Mouse (Mus musculus) heart, adult 18-20 months (tissue): ENCODE data around the gene Spdya. TPM values are rescaled to one million over a fixed set of nuclear protein-coding genes. Genes with fewer than 3 reads are reported as not detected.
"Not testable (repeated sequence)": the region's sequence is repeated elsewhere in the genome, so short reads cannot be mapped to it uniquely, and the experiment has no call there.

Experiments used
- DNase-seq, 2 experiments: peaks; one replicate each; pipeline ENCODE4 v3.0.0; 2021 to 2022; ENCODE audit warnings: mixed read lengths in 1 of 2
- long read RNA-seq, 2 experiments: library from polyadenylated mRNA; stranded (forward); transcript quantifications; one replicate each; pipeline ENCODE4 v2.0.0; 2021
- total RNA-seq, 2 experiments: library from RNA; stranded (reverse); gene quantifications; 2 replicates each; pipeline ENCODE4 v1.2.3; 2021

Spdya gene
- total RNA-seq: under 1 TPM in 1 of 2 experiments, not detected in 1; 0.18 TPM
- long read RNA-seq, experiment 1: 0 reads
- long read RNA-seq, experiment 2: 0 reads

- peak; percentile 84 to 90 for DNase-seq
Measured at GRCm38 (mm10) chr17:71551757-71552451, at the start of gene Spdya. Gene Spdya (plus strand): TSS chr17:71552061.

GRCm38 (mm10) chr17:71506832-71507231, 45.0 kb upstream of the Spdya start:
- no peak for DNase-seq

- DNase-seq: no peak
Measured at GRCm38 (mm10) chr17:71510297-71510696, 41.6 kb upstream of the Spdya start.

GRCm38 (mm10) chr17:71526302-71526708, 25.6 kb upstream of the Spdya start:
- no peak for DNase-seq

GRCm38 (mm10) chr17:71526711-71527564, 24.9 kb upstream of the Spdya start, which contains the start of gene Ndc80:
Gene Ndc80 (minus strand): TSS chr17:71526857.
- peak; percentile 93 to 97 for DNase-seq

GRCm38 (mm10) chr17:71528042-71528441, 23.8 kb upstream of the Spdya start:
- DNase-seq: no peak

GRCm38 (mm10) chr17:71535595-71535994, 16.3 kb upstream of the Spdya start:
- not testable (repeated sequence) for DNase-seq

- DNase-seq: no peak
Measured at GRCm38 (mm10) chr17:71537164-71537563, 14.7 kb upstream of the Spdya start.

- DNase-seq: peak in 1 of 2 experiments; percentile 51
Measured at GRCm38 (mm10) chr17:71548586-71548985, 3.3 kb upstream of the Spdya start.

- DNase-seq: no peak
Measured at GRCm38 (mm10) chr17:71551350-71551749, 511 bp upstream of the Spdya start.

GRCm38 (mm10) chr17:71552901-71553300, 1.0 kb downstream of the Spdya start:
- peak in 1 of 2 experiments; percentile 33 for DNase-seq

- peak in 1 of 2 experiments; percentile 54 for DNase-seq
Measured at GRCm38 (mm10) chr17:71561631-71562030, 9.8 kb downstream of the Spdya start.

GRCm38 (mm10) chr17:71579176-71579705, 27.4 kb downstream of the Spdya start:
- no peak for DNase-seq

- no peak for DNase-seq
Measured at GRCm38 (mm10) chr17:71597881-71598658, 46.2 kb downstream of the Spdya start.

- DNase-seq: peak; percentile 88 to 92
Measured at GRCm38 (mm10) chr17:71598659-71599554, 47.0 kb downstream of the Spdya start.

- peak; percentile 96 to 98 for DNase-seq
Measured at GRCm38 (mm10) chr17:71615638-71616318, 63.9 kb downstream of the Spdya start, which contains the start of gene Wdr43. Gene Wdr43 (plus strand): TSS chr17:71615895.

GRCm38 (mm10) chr17:71616319-71617032, 64.6 kb downstream of the Spdya start:
- DNase-seq: peak; percentile 11 to 32

- DNase-seq: no peak
Measured at GRCm38 (mm10) chr17:71617033-71617362, 65.1 kb downstream of the Spdya start.

- DNase-seq: no peak
Measured at GRCm38 (mm10) chr17:71617974-71618373, 66.1 kb downstream of the Spdya start.

- no peak for DNase-seq
Measured at GRCm38 (mm10) chr17:71631806-71632205, 79.9 kb downstream of the Spdya start.
